Mouse (Mus musculus) urinary bladder, adult 2 months (tissue): ENCODE measurements at regions not wholly inside any gene's neighbourhood (a gene's known extent, or its start where the extent isn't known, plus 50 kb on each side); places are given as distances from the start of the nearest gene placed in this dataset.

Experiments
- DNase-seq: peaks from one replicate; pipeline ENCODE4 v3.0.0; 2022; ENCODE audit warnings: low spot score

GRCm38 (mm10) chr5:45270679-45271078 lies 179.4 kb downstream of the Qdpr start:
- no peak for DNase-seq

GRCm38 (mm10) chr5:45269391-45269790 lies 180.6 kb downstream of the Qdpr start:
- no peak for DNase-seq

GRCm38 (mm10) chr5:45266914-45267313 lies 183.1 kb downstream of the Qdpr start:
- no peak for DNase-seq

GRCm38 (mm10) chr5:45258486-45258885 lies 191.6 kb downstream of the Qdpr start:
- no peak for DNase-seq

GRCm38 (mm10) chr5:45256256-45256999 lies 193.6 kb downstream of the Qdpr start:
- no peak for DNase-seq

- DNase-seq = no peak
Observed at GRCm38 (mm10) chr5:45231856-45232255, 218.2 kb downstream of the Qdpr start.

- no peak for DNase-seq
Observed at GRCm38 (mm10) chr5:45230097-45230496, 219.9 kb downstream of the Qdpr start.

GRCm38 (mm10) chr5:45229477-45229876 lies 220.6 kb downstream of the Qdpr start:
- no peak for DNase-seq

- no peak for DNase-seq
Observed at GRCm38 (mm10) chr5:45228226-45228927, 221.7 kb downstream of the Qdpr start.

GRCm38 (mm10) chr5:45220272-45220916 lies 229.6 kb downstream of the Qdpr start:
- no peak for DNase-seq

GRCm38 (mm10) chr5:45219558-45219957 lies 230.5 kb downstream of the Qdpr start:
- DNase-seq = no peak

GRCm38 (mm10) chr5:45219101-45219500 lies 230.9 kb downstream of the Qdpr start:
- DNase-seq = no peak

- no peak for DNase-seq
Observed at GRCm38 (mm10) chr5:45214475-45214874, 235.6 kb downstream of the Qdpr start.

- no peak for DNase-seq
Observed at GRCm38 (mm10) chr5:45198408-45198807, 251.6 kb downstream of the Qdpr start.

- no peak for DNase-seq
Observed at GRCm38 (mm10) chr5:45196159-45196558, 253.9 kb downstream of the Qdpr start.

GRCm38 (mm10) chr5:45192287-45192686 lies 257.7 kb downstream of the Qdpr start:
- DNase-seq = no peak

GRCm38 (mm10) chr5:45173035-45173755 lies 276.8 kb downstream of the Qdpr start:
- no peak for DNase-seq

GRCm38 (mm10) chr5:45159194-45159593 lies 290.8 kb downstream of the Qdpr start:
- no peak for DNase-seq

- DNase-seq = no peak
Observed at GRCm38 (mm10) chr5:45154936-45155335, 295.1 kb downstream of the Qdpr start.

- DNase-seq = no peak
Observed at GRCm38 (mm10) chr5:45144186-45144585, 305.9 kb downstream of the Qdpr start.

GRCm38 (mm10) chr5:45137198-45137973 lies 312.6 kb downstream of the Qdpr start:
- no peak for DNase-seq
